Mouse (Mus musculus) stomach, embryonic 14.5 days (tissue): Measurements from ENCODE around the gene Irgq. TPM values are rescaled to one million over a fixed set of nuclear protein-coding genes. Genes with fewer than 3 reads are reported as not detected.

Experiments used
- ATAC-seq: fragments of 200-750 bp; cut with Nextera tagmentation; 2 replicates; pipeline ENCODE4 v1.8.0; 2017; ENCODE audit warnings: low read depth, moderate TSS enrichment; ENCODE audit not compliant: insufficient number of reproducible peaks, insufficient read depth, low FRiP score
- H3K27ac ChIP-seq: fragments of 300-500 bp; sonication (generic); 2 replicates; pipeline ENCODE4 v1.5.1; 2014; ENCODE audit warnings: mild to moderate bottlenecking, low read length, moderate library complexity, mixed read lengths
- H3K27me3 ChIP-seq: fragments of 300-500 bp; sonication (generic); 2 replicates; pipeline ENCODE4 v1.6.1; 2014; ENCODE audit warnings: low read length, control low read depth, mixed read lengths; ENCODE audit not compliant: control insufficient read depth, insufficient read depth
- H3K36me3 ChIP-seq: fragments of 300-500 bp; sonication (generic); 2 replicates; pipeline ENCODE4 v1.6.1; 2014; ENCODE audit warnings: mild to moderate bottlenecking, control low read depth, low read length, moderate library complexity, mixed read lengths; ENCODE audit not compliant: control insufficient read depth, insufficient read depth
- H3K4me1 ChIP-seq: fragments of 300-500 bp; sonication (generic); 2 replicates; pipeline ENCODE4 v1.6.1; 2014; ENCODE audit warnings: low read length, control low read depth, mixed read lengths; ENCODE audit not compliant: control insufficient read depth, insufficient read depth
- H3K4me2 ChIP-seq: fragments of 300-500 bp; sonication (generic); replicated peaks from 2 replicates; pipeline ENCODE4 v1.6.1; 2014; ENCODE audit warnings: low read depth, low read length, control low read depth
- H3K4me3 ChIP-seq: fragments of 300-500 bp; sonication (generic); 2 replicates; pipeline ENCODE4 v1.5.1; 2014; ENCODE audit warnings: low read depth, low read length, control low read depth
- H3K9ac ChIP-seq: fragments of 300-500 bp; sonication (generic); replicated peaks from 2 replicates; pipeline ENCODE4 v1.6.1; 2014; ENCODE audit warnings: low read depth, mild to moderate bottlenecking, control low read depth, low read length, moderate library complexity, mixed read lengths
- H3K9me3 ChIP-seq: fragments of 300-500 bp; sonication (generic); 2 replicates; pipeline ENCODE4 v1.6.1; 2016; ENCODE audit warnings: low read depth, low read length, control low read depth; ENCODE audit not compliant: control insufficient read depth
- WGBS: fragments of 180-500 bp; shearing (Covaris S2); extraction: QIAGEN DNeasy Blood & Tissue Kit; methylation state at CpG from one replicate; pipeline ENCODE4 v1.1.7; 2014; 5-methylcytosine and 5-hydroxymethylcytosine counted together
- polyA plus RNA-seq: library from polyadenylated mRNA; unstranded; fragments of >200 nt; fragmentation: Nextera tagmentation; extraction: Ambion mirVana; gene quantifications from 2 replicates; pipeline ENCODE4 v1.2.1, GENCODE M21; 2014

Irgq gene
- polyA plus RNA-seq, 1 experiment from 2014 or later, result 8.9 TPM

GRCm38 (mm10) chr7:24531211-24531971 lies 902 bp downstream of the Irgq start:
- Histone ChIP-seq H3K27me3 (no peaks in the 10 kb centered on the region), H3K27ac (peak overlapping the region; percentile 84), H3K4me2 (peak overlapping the region; percentile 96), H3K4me1 (peaks cover 12% of the 10 kb centered on the region; the same call in 1 of the 2 replicates), H3K9me3 (no peaks in the 10 kb centered on the region), H3K36me3 (peaks cover 20% of the 10 kb centered on the region), H3K9ac (peak overlapping the region; percentile 85), H3K4me3 (peak overlapping the region; percentile 63)
- ATAC-seq, result peak; percentile 64; the same call in 1 of the 2 replicates
- WGBS, result 1% methylated on average over 43 of the region's 43 CpGs

- H3K4me2 ChIP-seq, result no peak overlapping the region
- no peak overlapping the region for H3K9ac ChIP-seq
- H3K4me3 ChIP-seq, result no peak overlapping the region
- H3K4me1 ChIP-seq, result peaks cover 12% of the 10 kb centered on the region; the same call in 1 of the 2 replicates
- H3K27me3 ChIP-seq, result no peaks in the 10 kb centered on the region
- 79% methylated on average over 28 of the region's 28 CpGs for WGBS
- peaks cover 21% of the 10 kb centered on the region for H3K36me3 ChIP-seq
- ATAC-seq, result no peak
- H3K9me3 ChIP-seq, result no peaks in the 10 kb centered on the region
- H3K27ac ChIP-seq, result no peak overlapping the region
These were observed 2.6 kb downstream of the Irgq start for GRCm38 (mm10) chr7:24533031-24533571.

- H3K9me3 ChIP-seq, result no peaks in the 10 kb centered on the region
- H3K9ac ChIP-seq, result no peak overlapping the region; the same call in 1 of the 2 replicates
- H3K36me3 ChIP-seq, result peaks cover 21% of the 10 kb centered on the region
- H3K27me3 ChIP-seq, result no peaks in the 10 kb centered on the region
- ATAC-seq, result no peak
- H3K4me1 ChIP-seq, result peaks cover 12% of the 10 kb centered on the region; the same call in 1 of the 2 replicates
- H3K27ac ChIP-seq, result no peak overlapping the region
- H3K4me3 ChIP-seq, result no peak overlapping the region
- H3K4me2 ChIP-seq, result no peak overlapping the region
- 42% methylated on average over 42 of the region's 42 CpGs for WGBS
These were observed 3.3 kb downstream of the Irgq start for GRCm38 (mm10) chr7:24533806-24534205.

GRCm38 (mm10) chr7:24534301-24534700 lies 3.8 kb downstream of the Irgq start:
- Histone ChIP-seq H3K4me2 (no peak overlapping the region), H3K27me3 (no peaks in the 10 kb centered on the region), H3K9ac (no peak overlapping the region), H3K4me1 (peaks cover 12% of the 10 kb centered on the region; the same call in 1 of the 2 replicates), H3K4me3 (no peak overlapping the region), H3K27ac (no peak overlapping the region), H3K36me3 (peaks cover 21% of the 10 kb centered on the region), H3K9me3 (no peaks in the 10 kb centered on the region)
- WGBS, result 50% methylated on average over 19 of the region's 19 CpGs
- ATAC-seq, result no peak

- H3K9ac ChIP-seq, result no peak overlapping the region
- H3K27ac ChIP-seq, result no peak overlapping the region
- H3K4me2 ChIP-seq, result no peak overlapping the region
- no peak overlapping the region for H3K4me3 ChIP-seq
- peaks cover 5% of the 10 kb centered on the region; the same call in 1 of the 2 replicates for H3K4me1 ChIP-seq
- 79% methylated on average over 4 of the region's 4 CpGs for WGBS
- H3K9me3 ChIP-seq, result no peaks in the 10 kb centered on the region
- peaks cover 21% of the 10 kb centered on the region for H3K36me3 ChIP-seq
- no peak for ATAC-seq
- H3K27me3 ChIP-seq, result no peaks in the 10 kb centered on the region
These were observed 6.6 kb downstream of the Irgq start for GRCm38 (mm10) chr7:24537081-24537480.

GRCm38 (mm10) chr7:24537591-24537990 lies 7.1 kb downstream of the Irgq start:
- Histone ChIP-seq H3K9ac (no peak overlapping the region), H3K27ac (no peak overlapping the region), H3K36me3 (peaks cover 21% of the 10 kb centered on the region), H3K9me3 (no peaks in the 10 kb centered on the region), H3K4me3 (no peak overlapping the region), H3K27me3 (no peaks in the 10 kb centered on the region), H3K4me1 (no peaks in the 10 kb centered on the region; the same call in 1 of the 2 replicates), H3K4me2 (no peak overlapping the region)
- ATAC-seq, result no peak
- WGBS, result 75% methylated on average over 5 of the region's 5 CpGs

GRCm38 (mm10) chr7:24538154-24538553 lies 7.7 kb downstream of the Irgq start:
- Histone ChIP-seq H3K9ac (no peak overlapping the region), H3K27me3 (no peaks in the 10 kb centered on the region), H3K9me3 (no peaks in the 10 kb centered on the region), H3K4me3 (no peak overlapping the region), H3K36me3 (peaks cover 20% of the 10 kb centered on the region), H3K4me1 (no peaks in the 10 kb centered on the region), H3K4me2 (no peak overlapping the region), H3K27ac (no peak overlapping the region)
- no peak for ATAC-seq
- WGBS, result 35% methylated on average over 5 of the region's 5 CpGs

GRCm38 (mm10) chr7:24538701-24539100 lies 8.2 kb downstream of the Irgq start:
- H3K36me3 ChIP-seq, result peaks cover 14% of the 10 kb centered on the region
- H3K4me1 ChIP-seq, result no peaks in the 10 kb centered on the region
- no peak for ATAC-seq
- WGBS, result 76% methylated on average over 5 of the region's 5 CpGs
- no peak overlapping the region for H3K27ac ChIP-seq
- no peak overlapping the region for H3K9ac ChIP-seq
- H3K4me3 ChIP-seq, result no peak overlapping the region
- H3K27me3 ChIP-seq, result no peaks in the 10 kb centered on the region
- H3K4me2 ChIP-seq, result no peak overlapping the region
- H3K9me3 ChIP-seq, result no peaks in the 10 kb centered on the region
